Mouse (Mus musculus): ENCODE data around the gene Prkar2b. TPM values are rescaled to one million over a fixed set of nuclear protein-coding genes. Genes with fewer than 3 reads are reported as not detected.

The Prkar2b gene
- total RNA-seq, 1 experiment from 2014 or later = 39.8 TPM

- ATAC-seq (ENCODE audit: extremely low read depth, insufficient number of reproducible peaks, low FRiP score, poor library complexity, severe bottlenecking) = no peak
These were observed 77.9 kb downstream of the Prkar2b start for GRCm38 (mm10) chr12:31983238-31983637.

GRCm38 (mm10) chr12:31977613-31978195, 83.4 kb downstream of the Prkar2b start:
- no peak for ATAC-seq (ENCODE audit: extremely low read depth, insufficient number of reproducible peaks, low FRiP score, poor library complexity, severe bottlenecking)

GRCm38 (mm10) chr12:31976544-31976943, 84.6 kb downstream of the Prkar2b start:
- ATAC-seq (ENCODE audit: extremely low read depth, insufficient number of reproducible peaks, low FRiP score, poor library complexity, severe bottlenecking) = no peak

GRCm38 (mm10) chr12:31973473-31974172, 87.5 kb downstream of the Prkar2b start:
- ATAC-seq (ENCODE audit: extremely low read depth, insufficient number of reproducible peaks, low FRiP score, poor library complexity, severe bottlenecking) = peak; percentile 94

GRCm38 (mm10) chr12:31971547-31971946, 89.5 kb downstream of the Prkar2b start:
- no peak for ATAC-seq (ENCODE audit: extremely low read depth, insufficient number of reproducible peaks, low FRiP score, poor library complexity, severe bottlenecking)

- no peak for ATAC-seq (ENCODE audit: extremely low read depth, insufficient number of reproducible peaks, low FRiP score, poor library complexity, severe bottlenecking)
These were observed 92.0 kb downstream of the Prkar2b start for GRCm38 (mm10) chr12:31969111-31969510.

GRCm38 (mm10) chr12:31967536-31967935, 93.6 kb downstream of the Prkar2b start:
- ATAC-seq (ENCODE audit: extremely low read depth, insufficient number of reproducible peaks, low FRiP score, poor library complexity, severe bottlenecking) = peak; percentile 98

- no peak for ATAC-seq (ENCODE audit: extremely low read depth, insufficient number of reproducible peaks, low FRiP score, poor library complexity, severe bottlenecking)
These were observed 94.7 kb downstream of the Prkar2b start for GRCm38 (mm10) chr12:31966405-31966804.

GRCm38 (mm10) chr12:31965517-31966212, 95.4 kb downstream of the Prkar2b start:
- no peak for ATAC-seq (ENCODE audit: extremely low read depth, insufficient number of reproducible peaks, low FRiP score, poor library complexity, severe bottlenecking)

GRCm38 (mm10) chr12:31964074-31964473, 97.0 kb downstream of the Prkar2b start:
- no peak for ATAC-seq (ENCODE audit: extremely low read depth, insufficient number of reproducible peaks, low FRiP score, poor library complexity, severe bottlenecking)

- ATAC-seq (ENCODE audit: extremely low read depth, insufficient number of reproducible peaks, low FRiP score, poor library complexity, severe bottlenecking) = no peak
These were observed 105.3 kb downstream of the Prkar2b start for GRCm38 (mm10) chr12:31955843-31956242.

GRCm38 (mm10) chr12:31950659-31951031, 110.5 kb downstream of the Prkar2b start:
- ATAC-seq (ENCODE audit: extremely low read depth, insufficient number of reproducible peaks, low FRiP score, poor library complexity, severe bottlenecking) = no peak

- ATAC-seq (ENCODE audit: extremely low read depth, insufficient number of reproducible peaks, low FRiP score, poor library complexity, severe bottlenecking) = peak; percentile 85
These were observed 111.1 kb downstream of the Prkar2b start, which contains the start of gene Hbp1 for GRCm38 (mm10) chr12:31949759-31950658. TSS of gene Hbp1 (minus strand) at chr12:31950535.

GRCm38 (mm10) chr12:31949193-31949741, 111.8 kb downstream of the Prkar2b start:
- ATAC-seq (ENCODE audit: extremely low read depth, insufficient number of reproducible peaks, low FRiP score, poor library complexity, severe bottlenecking) = peak; percentile 31

GRCm38 (mm10) chr12:31948101-31949000, 112.7 kb downstream of the Prkar2b start:
- ATAC-seq (ENCODE audit: extremely low read depth, insufficient number of reproducible peaks, low FRiP score, poor library complexity, severe bottlenecking) = no peak

GRCm38 (mm10) chr12:31947476-31947875, 113.6 kb downstream of the Prkar2b start:
- no peak for ATAC-seq (ENCODE audit: extremely low read depth, insufficient number of reproducible peaks, low FRiP score, poor library complexity, severe bottlenecking)

- no peak for ATAC-seq (ENCODE audit: extremely low read depth, insufficient number of reproducible peaks, low FRiP score, poor library complexity, severe bottlenecking)
These were observed 116.7 kb downstream of the Prkar2b start for GRCm38 (mm10) chr12:31944405-31944804.
